Mouse (Mus musculus) kidney, embryonic 16.5 days (tissue): Measurements from ENCODE around the gene Rasa3. TPM values are rescaled to one million over a fixed set of nuclear protein-coding genes. Genes with fewer than 3 reads are reported as not detected.

Source experiments
- ATAC-seq: fragments of 200-750 bp; cut with Nextera tagmentation; 2 replicates; pipeline ENCODE4 v1.8.0; 2017; ENCODE audit warnings: moderate TSS enrichment; ENCODE audit not compliant: low FRiP score, low TSS enrichment
- H3K27ac ChIP-seq: fragments of 300-500 bp; sonication (generic); 2 replicates; pipeline ENCODE4 v1.5.1; 2014; ENCODE audit warnings: low read length
- H3K27me3 ChIP-seq: fragments of 300-500 bp; sonication (generic); 2 replicates; pipeline ENCODE4 v1.6.1; 2014; ENCODE audit warnings: low read length, control low read depth, mixed read lengths; ENCODE audit not compliant: insufficient read depth
- H3K36me3 ChIP-seq: fragments of 300-500 bp; sonication (generic); 2 replicates; pipeline ENCODE4 v1.6.1; 2014; ENCODE audit warnings: low read length, control low read depth, mixed read lengths; ENCODE audit not compliant: insufficient read depth
- H3K4me1 ChIP-seq: fragments of 300-500 bp; sonication (generic); 2 replicates; pipeline ENCODE4 v1.6.1; 2014; ENCODE audit warnings: low read length, control low read depth, mixed read lengths; ENCODE audit not compliant: insufficient read depth
- H3K4me2 ChIP-seq: fragments of 300-500 bp; sonication (generic); replicated peaks from 2 replicates; pipeline ENCODE4 v1.6.1; 2014; ENCODE audit warnings: low read depth, low read length
- H3K4me3 ChIP-seq: fragments of 300-500 bp; sonication (generic); 2 replicates; pipeline ENCODE4 v1.5.1; 2014; ENCODE audit warnings: mild to moderate bottlenecking, low read length
- H3K9ac ChIP-seq: fragments of 300-500 bp; sonication (generic); replicated peaks from 2 replicates; pipeline ENCODE4 v1.6.1; 2014; ENCODE audit warnings: low read length
- H3K9me3 ChIP-seq: fragments of 300-500 bp; sonication (generic); 2 replicates; pipeline ENCODE4 v1.6.1; 2016; ENCODE audit warnings: low read length, control low read depth
- WGBS: fragments of 180-500 bp; shearing (Covaris S2); extraction: QIAGEN DNeasy Blood & Tissue Kit; methylation state at CpG from one replicate; pipeline ENCODE4 v1.1.7; 2014; 5-methylcytosine and 5-hydroxymethylcytosine counted together
- polyA plus RNA-seq: library from polyadenylated mRNA; unstranded; fragments of >200 nt; fragmentation: Nextera tagmentation; extraction: Ambion mirVana; gene quantifications from 2 replicates; pipeline ENCODE4 v1.2.1, GENCODE M21; 2015

Rasa3 gene
- polyA plus RNA-seq, 1 experiment from 2014 or later, result 28.2 TPM

DNA sequence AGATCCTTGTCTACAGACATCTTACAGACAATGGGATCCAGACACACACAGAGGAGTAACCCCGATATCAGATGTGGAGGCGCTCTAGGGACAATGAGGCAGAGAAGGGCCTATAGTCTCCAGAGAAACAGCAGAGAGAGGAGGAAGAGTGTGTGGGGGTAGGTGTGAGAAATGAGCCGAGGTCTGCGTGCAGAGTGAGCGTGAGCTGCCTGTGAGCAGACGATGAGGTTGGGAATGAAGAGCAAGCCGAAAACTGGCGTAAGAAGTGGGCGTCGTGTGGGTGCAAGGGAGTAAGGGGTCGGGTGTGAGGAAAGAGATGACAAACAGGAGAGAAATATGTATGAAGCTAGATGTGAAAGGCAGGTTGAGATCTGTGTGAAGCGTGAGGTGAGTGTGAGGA is 65.7 kb downstream of the Rasa3 start:
- Histone ChIP-seq H3K4me1 (peaks cover 3% of the 10 kb centered on the region; the same call in 1 of the 2 replicates), H3K9ac (no peak overlapping the region), H3K27me3 (no peaks in the 10 kb centered on the region), H3K36me3 (peaks cover 8% of the 10 kb centered on the region; the same call in 1 of the 2 replicates), H3K4me3 (no peak overlapping the region), H3K27ac (no peak overlapping the region), H3K9me3 (no peaks in the 10 kb centered on the region), H3K4me2 (no peak overlapping the region)
- ATAC-seq, result no peak
- 89% methylated on average over 12 of the region's 12 CpGs for WGBS

DNA sequence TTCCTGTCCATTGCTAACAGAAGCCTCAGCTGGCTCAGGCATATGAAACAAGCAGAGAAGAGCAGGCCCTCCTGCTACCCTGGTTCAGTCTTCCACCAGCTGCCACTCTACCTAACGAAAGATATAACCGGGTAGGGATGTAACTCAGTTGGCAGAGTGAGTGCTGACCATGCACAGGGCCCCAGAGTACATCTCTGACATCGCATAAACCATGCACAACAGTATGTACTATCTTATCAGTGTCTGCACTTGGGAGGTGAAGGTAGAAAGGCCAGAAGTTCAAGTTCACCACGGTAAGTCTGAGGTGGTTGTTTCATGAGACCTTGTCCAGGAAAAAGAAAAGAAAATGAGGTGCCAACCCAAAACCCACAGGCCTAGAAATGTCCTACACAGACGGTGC is 67.4 kb downstream of the Rasa3 start:
- Histone ChIP-seq H3K9ac (no peak overlapping the region), H3K36me3 (peaks cover 8% of the 10 kb centered on the region; the same call in 1 of the 2 replicates), H3K4me2 (no peak overlapping the region), H3K4me1 (peaks cover 3% of the 10 kb centered on the region; the same call in 1 of the 2 replicates), H3K27me3 (no peaks in the 10 kb centered on the region), H3K27ac (no peak overlapping the region), H3K9me3 (no peaks in the 10 kb centered on the region), H3K4me3 (no peak overlapping the region)
- WGBS, result 72% methylated on average over 5 of the region's 5 CpGs
- no peak for ATAC-seq

DNA sequence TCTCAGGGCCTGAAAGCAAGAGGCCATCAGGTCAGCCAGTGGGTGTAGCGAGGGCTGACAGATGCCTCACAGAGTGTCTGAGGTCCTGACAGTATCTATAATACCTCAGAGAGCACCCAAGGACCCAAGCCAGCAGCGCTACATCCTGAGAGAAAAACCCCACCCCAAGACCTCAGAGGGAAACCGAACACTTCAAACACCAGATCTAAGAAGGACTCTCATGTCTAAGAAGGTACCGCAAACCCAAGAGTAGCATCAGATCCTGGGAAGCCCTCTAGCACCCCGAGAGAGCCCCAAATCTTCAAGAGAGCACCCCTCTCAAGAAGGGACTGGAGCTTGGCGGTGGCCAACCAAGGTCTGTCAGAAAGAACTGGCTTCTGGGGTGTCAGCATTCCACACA is 68.5 kb downstream of the Rasa3 start:
- no peak for ATAC-seq
- peaks cover 8% of the 10 kb centered on the region; the same call in 1 of the 2 replicates for H3K36me3 ChIP-seq
- 89% methylated on average over 6 of the region's 6 CpGs for WGBS
- H3K4me1 ChIP-seq, result no peaks in the 10 kb centered on the region
- H3K4me3 ChIP-seq, result no peak overlapping the region
- H3K9me3 ChIP-seq, result no peaks in the 10 kb centered on the region
- H3K9ac ChIP-seq, result no peak overlapping the region
- no peak overlapping the region for H3K4me2 ChIP-seq
- no peak overlapping the region for H3K27ac ChIP-seq
- no peaks in the 10 kb centered on the region for H3K27me3 ChIP-seq

DNA sequence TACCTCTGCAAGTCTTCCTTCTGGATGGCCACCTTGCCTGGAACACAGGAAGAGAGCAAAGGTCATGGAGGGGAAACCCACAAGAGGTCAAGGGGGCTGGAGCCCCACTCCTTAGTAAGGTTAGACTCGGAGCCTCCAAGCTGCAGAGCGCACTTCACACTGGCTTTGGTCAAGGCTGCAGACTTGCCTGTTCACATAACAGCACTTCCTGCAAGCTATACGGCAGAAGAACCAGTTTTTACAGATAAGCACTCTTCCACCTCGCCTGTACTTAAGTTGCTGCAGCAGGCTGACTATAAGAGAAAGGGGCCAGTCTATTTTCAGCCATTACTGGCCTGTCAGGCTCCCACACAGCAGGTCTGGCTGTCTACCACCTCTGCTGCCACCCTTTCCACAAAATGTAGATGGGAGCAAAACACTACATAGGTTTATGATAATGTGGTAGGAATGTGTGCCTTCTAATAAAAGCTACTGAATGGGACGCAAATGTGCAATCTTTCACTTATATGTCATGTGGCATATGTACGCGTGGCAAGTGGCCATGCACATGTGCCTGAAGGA is 71.4 kb downstream of the Rasa3 start:
- H3K4me1 ChIP-seq, result no peaks in the 10 kb centered on the region
- H3K4me2 ChIP-seq, result no peak overlapping the region
- H3K4me3 ChIP-seq, result no peak overlapping the region
- WGBS, result 77% methylated on average over 7 of the region's 7 CpGs
- no peaks in the 10 kb centered on the region for H3K27me3 ChIP-seq
- H3K9ac ChIP-seq, result no peak overlapping the region
- ATAC-seq, result no peak
- H3K36me3 ChIP-seq, result peaks cover 4% of the 10 kb centered on the region; the same call in 1 of the 2 replicates
- no peak overlapping the region for H3K27ac ChIP-seq
- H3K9me3 ChIP-seq, result no peaks in the 10 kb centered on the region

DNA sequence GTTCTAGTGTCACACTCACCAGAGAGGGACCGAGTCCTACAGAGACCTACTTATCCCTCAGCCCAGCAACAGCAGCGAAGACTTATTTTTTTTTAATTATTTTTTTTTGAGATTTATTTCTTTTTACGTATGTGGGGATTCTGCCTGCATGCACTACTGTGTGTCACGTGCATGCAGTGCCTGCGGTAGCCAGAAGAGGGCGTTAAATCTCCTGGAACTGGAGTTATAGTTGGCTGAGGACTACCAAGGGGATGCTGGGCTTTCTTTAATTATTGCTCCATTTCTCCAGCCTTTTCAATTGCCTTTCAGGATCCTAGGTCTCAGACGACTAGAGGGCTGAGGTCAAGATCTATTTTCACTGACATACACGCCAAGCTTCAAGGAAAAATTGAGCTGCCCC is 74.8 kb downstream of the Rasa3 start:
- Histone ChIP-seq H3K4me2 (no peak overlapping the region), H3K9me3 (no peaks in the 10 kb centered on the region), H3K4me3 (no peak overlapping the region), H3K9ac (no peak overlapping the region), H3K36me3 (peaks cover 7% of the 10 kb centered on the region; the same call in 1 of the 2 replicates), H3K27me3 (no peaks in the 10 kb centered on the region), H3K27ac (no peak overlapping the region), H3K4me1 (peaks cover 8% of the 10 kb centered on the region; the same call in 1 of the 2 replicates)
- WGBS, result 63% methylated on average over 8 of the region's 8 CpGs
- no peak for ATAC-seq

DNA sequence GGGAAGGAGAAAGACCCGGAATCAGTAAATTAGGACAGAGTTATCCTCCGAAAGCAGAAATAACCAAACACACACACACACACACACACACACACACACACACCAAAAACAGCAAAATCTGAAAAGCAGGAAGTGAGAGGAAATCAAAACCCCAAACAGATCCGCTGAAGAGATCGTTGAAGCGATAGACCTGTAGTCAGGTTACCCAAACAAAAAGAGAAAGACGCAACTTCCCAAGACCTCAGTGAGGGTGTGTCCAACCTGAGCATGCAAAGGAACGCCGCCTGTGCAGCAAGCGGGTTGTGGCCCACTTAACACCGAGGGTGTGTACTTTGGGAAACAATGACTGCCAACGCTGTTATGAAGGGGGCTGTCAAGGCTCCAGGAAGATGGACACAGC is 76.2 kb downstream of the Rasa3 start:
- no peak overlapping the region for H3K27ac ChIP-seq
- 66% methylated on average over 11 of the region's 11 CpGs for WGBS
- no peaks in the 10 kb centered on the region for H3K27me3 ChIP-seq
- no peak overlapping the region for H3K9ac ChIP-seq
- no peaks in the 10 kb centered on the region for H3K9me3 ChIP-seq
- no peak overlapping the region for H3K4me3 ChIP-seq
- ATAC-seq, result no peak
- H3K36me3 ChIP-seq, result peaks cover 13% of the 10 kb centered on the region
- no peak overlapping the region for H3K4me2 ChIP-seq
- peaks cover 8% of the 10 kb centered on the region; the same call in 1 of the 2 replicates for H3K4me1 ChIP-seq

DNA sequence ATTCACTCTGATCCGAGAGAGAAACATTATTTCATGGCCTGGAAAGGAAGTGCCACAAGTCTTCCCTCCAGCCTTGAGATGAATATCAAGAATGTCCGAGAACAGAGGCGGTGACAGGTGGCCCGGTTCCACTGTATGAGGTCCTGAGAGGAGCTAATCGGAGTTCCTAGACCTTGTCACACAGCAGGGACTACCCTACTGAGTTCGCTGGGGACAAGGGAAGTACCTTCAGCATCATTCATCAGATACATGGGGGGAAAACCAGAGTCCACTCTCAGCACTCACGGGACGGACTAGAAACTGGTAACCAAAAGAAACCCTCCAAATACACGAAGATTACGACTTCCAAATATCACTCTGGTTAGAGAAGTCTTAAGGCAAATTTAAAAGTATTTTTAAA is 76.7 kb downstream of the Rasa3 start:
- H3K4me2 ChIP-seq, result no peak overlapping the region
- no peak overlapping the region for H3K9ac ChIP-seq
- peaks cover 8% of the 10 kb centered on the region; the same call in 1 of the 2 replicates for H3K4me1 ChIP-seq
- ATAC-seq, result no peak
- H3K27ac ChIP-seq, result peak overlapping the region; percentile 41; the same call in 1 of the 2 replicates
- H3K27me3 ChIP-seq, result no peaks in the 10 kb centered on the region
- no peak overlapping the region for H3K4me3 ChIP-seq
- WGBS, result 85% methylated on average over 10 of the region's 10 CpGs
- peaks cover 14% of the 10 kb centered on the region for H3K36me3 ChIP-seq
- H3K9me3 ChIP-seq, result no peaks in the 10 kb centered on the region

DNA sequence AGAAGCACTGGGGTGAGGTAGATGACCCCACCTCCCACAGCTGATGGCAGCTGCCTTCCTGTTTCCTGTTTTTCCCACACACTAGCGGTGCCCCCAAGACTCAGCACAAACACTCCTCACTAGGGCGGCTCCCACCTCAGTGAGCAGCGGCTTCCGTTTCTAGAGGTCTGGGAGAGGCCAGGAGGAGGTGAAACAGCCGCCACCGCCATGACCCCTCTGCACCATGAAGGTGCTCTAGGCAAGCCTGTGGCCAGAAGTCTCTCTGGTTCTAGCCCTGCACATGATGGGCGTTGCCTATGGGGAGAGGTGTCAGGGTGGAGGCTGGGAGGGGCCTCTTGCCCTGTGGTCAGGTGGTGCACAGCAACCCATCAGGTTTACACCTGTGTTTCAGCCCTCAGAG is 77.2 kb downstream of the Rasa3 start:
- 27% methylated on average over 7 of the region's 7 CpGs for WGBS
- no peaks in the 10 kb centered on the region for H3K9me3 ChIP-seq
- H3K4me1 ChIP-seq, result peaks cover 8% of the 10 kb centered on the region; the same call in 1 of the 2 replicates
- no peak overlapping the region for H3K9ac ChIP-seq
- peak; percentile 61; the same call in 1 of the 2 replicates for ATAC-seq
- peaks cover 17% of the 10 kb centered on the region for H3K36me3 ChIP-seq
- no peak overlapping the region for H3K4me2 ChIP-seq
- no peak overlapping the region for H3K4me3 ChIP-seq
- H3K27ac ChIP-seq, result peak overlapping the region; percentile 41; the same call in 1 of the 2 replicates
- H3K27me3 ChIP-seq, result no peaks in the 10 kb centered on the region

DNA sequence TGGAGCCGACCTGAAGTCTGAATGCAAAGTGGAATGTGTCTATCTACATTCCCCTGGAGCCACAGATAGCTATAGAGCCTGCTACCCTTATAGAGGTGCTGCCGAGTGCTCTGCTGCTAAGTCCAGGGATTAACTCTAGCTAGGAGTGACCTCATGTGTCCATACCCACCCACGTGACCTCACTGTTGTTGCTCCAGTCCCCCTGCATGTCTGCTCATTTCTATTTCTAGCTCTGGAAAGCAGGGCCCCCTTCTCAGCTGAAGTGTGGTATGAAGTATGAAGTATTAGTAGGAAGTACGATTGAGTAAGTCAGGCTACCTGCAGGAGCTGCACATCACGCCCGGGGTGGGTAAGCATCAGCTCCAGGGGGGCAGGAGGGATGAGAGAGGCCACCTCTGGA is 79.6 kb downstream of the Rasa3 start:
- Histone ChIP-seq H3K27ac (no peak overlapping the region), H3K4me3 (no peak overlapping the region), H3K4me1 (peaks cover 8% of the 10 kb centered on the region; the same call in 1 of the 2 replicates), H3K9me3 (no peaks in the 10 kb centered on the region), H3K4me2 (no peak overlapping the region), H3K36me3 (peaks cover 14% of the 10 kb centered on the region), H3K9ac (no peak overlapping the region), H3K27me3 (no peaks in the 10 kb centered on the region)
- WGBS, result 92% methylated on average over 6 of the region's 6 CpGs
- ATAC-seq, result no peak

DNA sequence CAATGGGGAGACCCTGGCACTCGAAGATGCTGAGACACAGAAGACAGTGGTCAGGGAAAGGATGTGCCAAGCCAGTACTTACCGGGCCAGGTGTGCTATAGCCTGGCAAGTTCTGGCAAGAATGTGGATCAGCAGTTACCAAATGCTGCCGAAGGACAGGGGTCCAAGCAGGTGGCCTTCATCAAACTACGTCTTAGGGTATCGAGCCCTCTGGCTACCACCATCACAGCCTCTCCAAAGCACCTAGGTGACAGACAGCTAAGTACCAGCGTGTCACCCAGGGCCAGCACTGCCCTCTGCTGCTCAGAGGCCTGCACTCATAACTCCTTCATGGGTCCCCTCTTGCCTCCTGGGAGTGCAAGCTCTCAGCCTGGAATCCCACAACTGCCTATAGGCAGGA is 81.5 kb downstream of the Rasa3 start:
- H3K27me3 ChIP-seq, result no peaks in the 10 kb centered on the region
- peaks cover 8% of the 10 kb centered on the region; the same call in 1 of the 2 replicates for H3K4me1 ChIP-seq
- H3K27ac ChIP-seq, result no peak overlapping the region
- H3K4me2 ChIP-seq, result no peak overlapping the region
- WGBS, result 80% methylated on average over 6 of the region's 6 CpGs
- H3K4me3 ChIP-seq, result no peak overlapping the region
- no peak for ATAC-seq
- H3K9me3 ChIP-seq, result no peaks in the 10 kb centered on the region
- H3K36me3 ChIP-seq, result peaks cover 14% of the 10 kb centered on the region
- H3K9ac ChIP-seq, result no peak overlapping the region
